Mouse (Mus musculus) adrenal gland, adult (tissue): ENCODE data around the gene Ddx54.

ENCODE experiments used
- DNase-seq, 2 experiments: peaks; one replicate each; pipeline ENCODE4 v3.0.0; 2022 to 2023; ENCODE audit warnings: low spot score in 1 of 2; ENCODE audit not compliant: inconsistent age in 2 of 2

Ddx54 gene

GRCm38 (mm10) chr5:120609246-120609775 is 3.2 kb upstream of the Ddx54 start:
- peak in 1 of 2 experiments; percentile 44 for DNase-seq

- DNase-seq: peak in 1 of 2 experiments; percentile 51
These were observed 1.6 kb upstream of the Ddx54 start for GRCm38 (mm10) chr5:120610906-120611305.

- DNase-seq: peak; percentile 56 to 68
These were observed 1.1 kb upstream of the Ddx54 start for GRCm38 (mm10) chr5:120611416-120611815.

GRCm38 (mm10) chr5:120612822-120613604 is 474 bp downstream of the Ddx54 start:
- peak; percentile 100 for DNase-seq

- peak in 1 of 2 experiments; percentile 55 for DNase-seq
These were observed 3.4 kb downstream of the Ddx54 start for GRCm38 (mm10) chr5:120615903-120616302.

GRCm38 (mm10) chr5:120618778-120619177 is 6.2 kb downstream of the Ddx54 start:
- DNase-seq: no peak

- peak in 1 of 2 experiments; percentile 80 for DNase-seq
These were observed 6.7 kb downstream of the Ddx54 start for GRCm38 (mm10) chr5:120619201-120619600.

GRCm38 (mm10) chr5:120620375-120621077 is 8.0 kb downstream of the Ddx54 start:
- peak; percentile 83 to 96 for DNase-seq

GRCm38 (mm10) chr5:120621078-120621765 is 8.7 kb downstream of the Ddx54 start:
- DNase-seq: no peak

GRCm38 (mm10) chr5:120621846-120622197 is 9.3 kb downstream of the Ddx54 start:
- DNase-seq: no peak

- DNase-seq: peak in 1 of 2 experiments; percentile 43
These were observed 9.8 kb downstream of the Ddx54 start for GRCm38 (mm10) chr5:120622198-120622851.

- no peak for DNase-seq
These were observed 11.9 kb downstream of the Ddx54 start for GRCm38 (mm10) chr5:120624427-120624826.

- no peak for DNase-seq
These were observed 13.9 kb downstream of the Ddx54 start for GRCm38 (mm10) chr5:120626399-120626798.

GRCm38 (mm10) chr5:120627515-120628300 is 15.2 kb downstream of the Ddx54 start:
- no peak for DNase-seq

GRCm38 (mm10) chr5:120628624-120629023 is 16.1 kb downstream of the Ddx54 start:
- DNase-seq: peak in 1 of 2 experiments; percentile 65

GRCm38 (mm10) chr5:120631128-120631527 is 18.6 kb downstream of the Ddx54 start:
- peak in 1 of 2 experiments; percentile 80 for DNase-seq

- no peak for DNase-seq
These were observed 19.4 kb downstream of the Ddx54 start for GRCm38 (mm10) chr5:120631892-120632291.

GRCm38 (mm10) chr5:120634131-120634530 is 21.6 kb downstream of the Ddx54 start, which contains the start of gene Cfap73:
Gene Cfap73 (minus strand): TSS chr5:120634235.
- DNase-seq: peak; percentile 57 to 78

- DNase-seq: peak in 1 of 2 experiments; percentile 31
These were observed 22.3 kb downstream of the Ddx54 start for GRCm38 (mm10) chr5:120634860-120635259.

- no peak for DNase-seq
These were observed 23.1 kb downstream of the Ddx54 start for GRCm38 (mm10) chr5:120635633-120636032.
